Mouse (Mus musculus): ENCODE results near the gene Larp1. TPM values are rescaled to one million over a fixed set of nuclear protein-coding genes. Genes with fewer than 3 reads are reported as not detected.

Larp1 gene
- polyA plus RNA-seq, 1 experiment = 43.0 TPM

DNA sequence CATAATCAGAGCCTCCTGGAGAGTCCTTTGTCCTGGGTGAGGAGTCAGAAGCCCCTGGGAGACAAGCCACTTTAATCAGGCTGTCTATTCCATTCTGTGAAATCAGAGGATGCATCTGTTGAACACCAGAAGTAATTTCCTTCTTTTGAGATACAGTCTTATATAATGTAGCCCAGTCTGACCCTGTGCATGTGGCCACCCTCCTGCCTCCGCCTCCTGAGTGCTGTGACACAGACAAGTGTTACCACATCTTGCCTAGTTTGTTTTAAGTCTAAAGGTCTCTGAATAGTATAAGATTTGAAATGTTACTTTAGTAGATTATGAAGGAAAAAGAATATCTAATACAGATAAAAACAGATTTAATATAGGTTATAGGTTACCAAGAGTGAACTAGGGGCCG is 91.1 kb downstream of the Larp1 start:
- DNase-seq (ENCODE audit: low read depth) = no peak

DNA sequence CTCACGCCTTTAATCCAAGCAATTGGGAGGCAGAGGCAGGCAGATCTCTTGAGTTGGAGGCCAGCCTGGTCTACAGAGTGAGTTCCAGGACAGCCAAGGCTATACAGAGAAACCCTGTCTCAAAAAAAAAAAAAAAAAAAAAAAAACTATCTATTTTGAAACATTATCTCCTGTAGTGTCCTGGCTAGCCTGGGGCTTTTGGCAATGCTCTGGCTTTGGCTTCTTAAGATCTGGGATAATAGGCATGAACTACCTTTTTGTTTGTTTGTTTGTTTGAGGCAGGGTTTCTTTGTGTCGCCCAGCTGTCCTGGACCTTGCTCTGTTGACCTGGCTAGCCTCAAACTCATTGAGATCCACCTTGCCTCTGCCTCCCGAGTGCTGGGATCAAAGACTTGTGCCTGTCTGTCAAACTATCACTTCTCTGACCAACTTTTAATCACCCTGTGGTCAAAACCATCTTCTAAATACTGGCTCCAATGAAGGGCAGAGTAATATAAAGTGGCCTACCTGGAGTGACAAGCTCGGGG is 92.4 kb downstream of the Larp1 start:
- no peak for DNase-seq (ENCODE audit: low read depth)

GRCm38 (mm10) chr11:58102146-58102545 is 93.3 kb downstream of the Larp1 start:
- no peak for DNase-seq (ENCODE audit: low read depth)

GRCm38 (mm10) chr11:58102581-58103343 is 93.9 kb downstream of the Larp1 start:
- no peak for DNase-seq (ENCODE audit: low read depth)

- DNase-seq (ENCODE audit: low read depth) = no peak
Observed at GRCm38 (mm10) chr11:58103344-58103653, 94.4 kb downstream of the Larp1 start.

DNA sequence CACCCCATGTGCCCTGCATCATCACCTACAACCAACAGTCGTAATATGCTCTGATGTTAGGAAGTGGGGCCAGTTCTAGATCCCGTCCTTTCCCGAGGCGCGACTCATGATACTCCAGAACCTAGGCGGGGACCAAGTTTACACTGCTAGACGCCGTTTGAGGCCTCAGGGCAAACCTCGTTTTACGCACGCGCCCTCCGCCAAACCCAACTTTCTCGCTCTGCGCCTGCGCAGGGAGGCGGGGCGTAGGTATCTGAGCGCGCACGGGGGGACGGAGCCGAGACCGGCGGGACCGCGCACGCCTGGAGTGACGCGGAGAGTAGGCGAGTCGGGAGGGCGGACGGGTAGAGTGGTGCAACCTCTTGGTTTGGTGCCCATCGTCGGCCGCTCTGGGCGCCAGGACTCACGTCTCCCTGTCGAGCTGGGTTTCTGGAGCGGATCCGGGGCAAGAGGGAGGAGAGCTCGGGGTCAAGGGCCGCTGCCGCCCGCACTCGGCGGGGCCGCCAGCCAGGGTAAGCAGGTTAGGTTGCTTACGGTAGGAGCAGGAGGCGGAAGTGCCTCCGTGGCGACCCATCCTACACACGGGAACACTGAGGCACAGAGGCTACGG is 94.9 kb downstream of the Larp1 start, which contains the start of gene Cnot8:
TSS of gene Cnot8 (plus strand) at position 457 of the 610 bp plus-strand sequence.
- peak; percentile 77 for DNase-seq (ENCODE audit: low read depth)

DNA sequence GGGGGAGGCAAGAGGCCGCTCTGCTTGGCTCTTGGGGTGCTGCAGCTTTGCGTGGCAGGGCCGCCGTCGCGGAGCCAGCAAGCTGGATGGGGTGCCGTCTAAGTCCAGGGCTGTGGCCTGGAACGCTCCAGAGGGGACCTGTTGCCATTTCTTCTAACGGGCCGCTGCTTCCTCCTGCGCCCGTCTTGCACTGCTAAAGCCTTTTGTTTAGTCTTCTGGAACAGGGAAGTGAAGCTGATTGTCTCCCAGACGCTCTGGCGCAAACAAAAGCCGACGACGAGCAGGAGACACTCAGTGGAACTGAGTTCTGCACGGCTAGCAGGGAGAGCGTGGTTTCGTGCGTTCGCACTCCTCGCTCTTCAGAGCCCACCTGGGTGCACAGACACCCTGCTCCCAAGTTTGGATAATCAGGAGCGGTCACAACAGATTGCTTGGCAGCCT is 95.5 kb downstream of the Larp1 start:
- no peak for DNase-seq (ENCODE audit: low read depth)

DNA sequence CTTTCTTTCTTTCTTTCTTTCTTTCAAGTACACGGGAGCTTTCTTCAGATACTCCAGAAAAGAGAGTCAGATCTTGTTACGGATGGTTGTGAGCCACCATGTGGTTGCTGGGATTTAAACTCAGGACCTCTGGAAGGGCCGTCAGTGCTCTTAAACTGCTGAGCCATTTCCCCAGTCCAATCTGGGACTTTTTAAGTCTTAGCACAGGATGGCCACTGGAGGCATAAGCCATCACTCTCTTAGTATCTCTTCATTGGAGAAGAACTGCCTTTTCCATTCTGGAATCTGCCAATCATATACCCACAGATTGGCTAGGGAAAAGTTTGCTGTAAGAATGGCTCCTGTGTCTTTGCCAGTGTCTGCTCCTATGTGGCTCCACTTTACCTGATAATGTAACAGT is 98.1 kb downstream of the Larp1 start:
- no peak for DNase-seq (ENCODE audit: low read depth)

DNA sequence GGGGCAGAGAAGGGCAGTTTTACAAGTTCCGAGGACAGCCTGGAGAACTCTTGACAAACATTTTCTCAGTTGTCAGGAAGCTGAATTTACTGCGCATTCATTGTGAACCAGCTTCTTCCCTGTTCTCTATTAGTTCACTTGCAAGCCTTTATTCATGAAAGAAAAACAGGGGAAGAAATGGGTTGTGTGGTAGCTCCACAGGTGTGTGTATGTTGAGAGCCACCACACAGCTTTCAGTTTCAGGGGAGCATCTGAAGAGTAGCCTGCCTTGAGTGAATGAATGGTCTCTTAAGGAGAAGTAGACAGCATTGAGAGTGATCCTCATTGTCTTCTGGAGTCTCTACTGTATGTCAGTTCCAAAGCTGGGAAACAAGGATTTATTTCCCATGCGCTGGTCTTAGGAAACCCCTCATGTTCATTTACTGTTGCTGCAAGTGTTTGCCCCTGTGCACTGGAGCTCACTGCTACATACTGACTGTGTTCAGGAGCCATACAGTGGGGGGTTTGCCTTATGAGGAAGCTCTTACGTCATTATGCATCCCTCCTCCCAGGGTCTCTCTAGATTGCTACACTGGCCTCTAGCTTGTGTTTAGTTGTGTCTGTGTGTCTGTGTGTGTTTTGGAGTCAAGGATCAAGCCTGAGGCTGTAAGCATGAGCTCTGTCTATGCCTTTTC is 98.9 kb downstream of the Larp1 start:
- DNase-seq (ENCODE audit: low read depth) = no peak

Other genes with a start within 250 kb of the Larp1 start
- gene Sap30l, start 207.4 kb upstream of the Larp1 start, polyA plus RNA-seq (2012; rRNA removed) = 19.4 and 22.7 TPM in 2 replicates
- gene Hand1, start 176.2 kb upstream of the Larp1 start, polyA plus RNA-seq (2012; rRNA removed) = not detected in 2 replicates
- gene Gm12248, start 84.1 kb downstream of the Larp1 start, polyA plus RNA-seq (2012; rRNA removed) = 1.2 and 1.3 TPM in 2 replicates
- gene Cnot8, start 95.1 kb downstream of the Larp1 start, polyA plus RNA-seq (2012; rRNA removed) = 52.2 and 54.6 TPM in 2 replicates
- 8.0 and 8.1 TPM in 2 replicates for gene Gemin5, start 159.5 kb downstream of the Larp1 start, polyA plus RNA-seq (2012; rRNA removed)
- gene Mrpl22, start 162.6 kb downstream of the Larp1 start, polyA plus RNA-seq (2012; rRNA removed) = 30.0 and 37.2 TPM in 2 replicates
- gene Igtp, start 190.5 kb downstream of the Larp1 start, polyA plus RNA-seq (2012; rRNA removed) = 12.6 and 14.0 TPM in 2 replicates
- gene Irgm2, start 190.6 kb downstream of the Larp1 start, polyA plus RNA-seq (2012; rRNA removed) = 9.2 and 11.4 TPM in 2 replicates

Data from gonadal fat pad, adult 2 months (tissue).